Mouse (Mus musculus) ES-Bruce4 (cell line): ENCODE measurements around the gene Slc2a1. TPM values are rescaled to one million over a fixed set of nuclear protein-coding genes. Genes with fewer than 3 reads are reported as not detected.
A peak's percentile ranks its signal among the peaks of the same experiment; 100 is the strongest.

Experiments
- H3K27ac ChIP-seq: 2 replicates; pipeline ENCODE4 v1.5.1; 2012; ENCODE audit warnings: low read length, inconsistent platforms; ENCODE audit not compliant: insufficient read depth
- H3K27me3 ChIP-seq: 2 replicates; pipeline ENCODE4 v1.6.1; 2012; ENCODE audit warnings: mild to moderate bottlenecking, low read length, inconsistent platforms; ENCODE audit not compliant: control insufficient read depth, poor library complexity, insufficient read depth, severe bottlenecking
- H3K36me3 ChIP-seq: 2 replicates; pipeline ENCODE4 v1.6.1; 2012; ENCODE audit warnings: inconsistent platforms, mild to moderate bottlenecking, low read length, moderate library complexity; ENCODE audit not compliant: control insufficient read depth, poor library complexity, insufficient read depth, severe bottlenecking
- H3K4me1 ChIP-seq: one replicate; pipeline ENCODE4 v1.8.1; 2011; ENCODE audit warnings: low read length; ENCODE audit not compliant: control insufficient read depth, insufficient read depth
- H3K4me3 ChIP-seq: 2 replicates; pipeline ENCODE4 v1.5.1; 2011; ENCODE audit warnings: low read depth, mild to moderate bottlenecking, low read length
- H3K9ac ChIP-seq: 2 replicates; pipeline ENCODE4 v1.6.1; 2012; ENCODE audit warnings: low read depth, mild to moderate bottlenecking, inconsistent platforms; ENCODE audit not compliant: poor library complexity, severe bottlenecking
- H3K9me3 ChIP-seq: replicated peaks from 2 replicates; pipeline ENCODE4 v1.6.1; 2012; ENCODE audit warnings: mild to moderate bottlenecking, low read length, inconsistent platforms; ENCODE audit not compliant: control insufficient read depth, poor library complexity, insufficient read depth, severe bottlenecking
- CTCF ChIP-seq: IDR thresholded peaks from one replicate; pipeline ENCODE4 v1.8.1; 2011; ENCODE audit warnings: low read depth, low read length
- EP300 ChIP-seq: IDR thresholded peaks from 2 replicates; pipeline ENCODE4 v1.6.1; 2011; ENCODE audit warnings: low read depth, low read length; ENCODE audit not compliant: insufficient read depth
- POLR2A ChIP-seq: IDR thresholded peaks from one replicate; pipeline ENCODE4 v1.8.1; 2011; ENCODE audit warnings: low read length; ENCODE audit not compliant: insufficient read depth
- polyA plus RNA-seq: library from polyadenylated mRNA; stranded (reverse); fragments of >200 nt; gene quantifications from 2 replicates; pipeline ENCODE4 v1.2.4, GENCODE M21; 2011; ENCODE audit warnings: low read depth; ENCODE audit not compliant: missing spikeins, insufficient read depth, insufficient read length

Gene Slc2a1
- polyA plus RNA-seq, 1 experiment, result 682 TPM

- TF ChIP-seq EP300, result peak; percentile 36; the same call in 1 of the 2 replicates
- no peak for TF ChIP-seq CTCF
- TF ChIP-seq POLR2A, result peak; percentile 21
- H3K4me1 ChIP-seq, result peaks cover 5% of the 10 kb centered on the region
- H3K27me3 ChIP-seq, result no peaks in the 10 kb centered on the region
- H3K27ac ChIP-seq, result peak overlapping the region; percentile 85
- peak overlapping the region; percentile 39; the same call in 1 of the 2 replicates for H3K4me3 ChIP-seq
- no peak overlapping the region for H3K9ac ChIP-seq
- H3K36me3 ChIP-seq, result peaks cover 41% of the 10 kb centered on the region
- no peaks in the 10 kb centered on the region for H3K9me3 ChIP-seq
These were observed 29.7 kb downstream of the Slc2a1 start for GRCm38 (mm10) chr4:119138171-119138570.

DNA sequence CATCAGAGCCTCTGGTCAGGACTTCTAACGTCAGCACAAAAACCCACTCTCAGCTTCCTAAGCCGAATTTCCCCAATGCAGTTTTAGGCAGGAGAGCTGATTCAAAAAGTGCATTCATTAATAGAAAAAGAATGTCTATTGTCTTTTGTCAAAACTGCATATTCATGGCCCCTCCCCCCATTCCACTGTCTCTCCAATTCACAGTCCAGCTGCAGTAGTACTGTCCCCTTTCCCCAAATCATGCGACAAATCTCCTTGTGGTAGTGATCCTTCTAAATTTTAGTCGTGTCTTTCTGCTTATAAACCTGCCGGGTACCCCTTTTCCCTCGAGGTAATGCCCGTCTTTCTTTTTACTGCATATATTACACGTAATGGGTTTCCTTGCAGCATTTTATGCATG lies 30.3 kb downstream of the Slc2a1 start:
- peaks cover 5% of the 10 kb centered on the region for H3K4me1 ChIP-seq
- H3K36me3 ChIP-seq, result peaks cover 35% of the 10 kb centered on the region
- H3K9ac ChIP-seq, result no peak overlapping the region
- no peaks in the 10 kb centered on the region for H3K9me3 ChIP-seq
- H3K27ac ChIP-seq, result peak overlapping the region; percentile 38; the same call in 1 of the 2 replicates
- TF ChIP-seq EP300, result no peak
- TF ChIP-seq CTCF, result no peak
- peak; percentile 11 for TF ChIP-seq POLR2A
- H3K27me3 ChIP-seq, result no peaks in the 10 kb centered on the region
- no peak overlapping the region for H3K4me3 ChIP-seq

DNA sequence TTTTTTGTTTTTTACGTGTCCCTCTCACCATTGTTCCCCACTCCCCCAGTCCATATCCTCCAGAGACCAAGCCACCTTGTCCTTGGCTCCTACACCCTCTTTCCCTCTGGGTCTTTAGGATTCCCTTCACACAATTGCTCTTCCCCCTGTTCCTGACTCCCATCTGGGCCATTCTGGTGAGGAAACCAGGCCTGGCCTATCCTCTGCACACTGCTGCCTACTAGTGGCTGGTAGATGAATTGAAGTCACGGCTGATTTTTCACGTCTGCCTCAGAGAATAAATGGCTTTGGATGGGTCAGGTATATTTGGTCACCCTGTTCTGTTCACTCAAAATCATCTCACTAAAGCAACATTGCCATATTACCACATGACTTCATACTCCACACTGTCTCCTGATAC lies 31.6 kb downstream of the Slc2a1 start:
- no peak overlapping the region for H3K9ac ChIP-seq
- TF ChIP-seq CTCF (peak; percentile 94), POLR2A (no peak), EP300 (peak; percentile 62; the same call in 1 of the 2 replicates)
- H3K4me3 ChIP-seq, result no peak overlapping the region
- peaks cover 5% of the 10 kb centered on the region for H3K4me1 ChIP-seq
- H3K27ac ChIP-seq, result 0 out of 2 replicates have a peak overlapping the region, but pooled peaks have one; percentile 22
- H3K9me3 ChIP-seq, result no peaks in the 10 kb centered on the region
- peaks cover 23% of the 10 kb centered on the region for H3K36me3 ChIP-seq
- no peaks in the 10 kb centered on the region for H3K27me3 ChIP-seq

DNA sequence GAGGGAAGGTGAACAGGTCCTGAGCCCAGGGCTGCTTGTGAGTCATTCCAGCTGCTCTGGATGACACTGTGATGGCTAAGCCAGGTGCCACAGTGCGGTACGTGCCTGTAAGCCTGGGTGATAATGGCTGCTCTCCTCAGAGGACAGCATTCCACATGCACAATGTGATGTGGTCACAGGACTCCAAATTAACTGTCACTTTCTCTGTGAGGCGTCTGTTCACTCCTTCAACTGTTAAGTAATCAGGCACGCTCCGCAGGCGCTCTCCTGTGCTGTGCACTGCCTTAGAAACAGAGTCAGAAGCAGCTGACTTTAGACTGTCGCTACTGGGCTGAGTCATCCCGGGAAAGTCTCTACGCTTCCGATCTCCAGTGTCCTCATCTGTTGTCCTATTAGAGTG lies 32.7 kb downstream of the Slc2a1 start:
- Histone ChIP-seq H3K9ac (peak overlapping the region; percentile 23), H3K4me1 (peaks cover 5% of the 10 kb centered on the region), H3K27ac (peak overlapping the region; percentile 31), H3K27me3 (no peaks in the 10 kb centered on the region), H3K36me3 (peaks cover 12% of the 10 kb centered on the region), H3K4me3 (peak overlapping the region; percentile 4), H3K9me3 (no peaks in the 10 kb centered on the region)
- TF ChIP-seq EP300 (peak; percentile 97), CTCF (no peak), POLR2A (peak; percentile 36)

DNA sequence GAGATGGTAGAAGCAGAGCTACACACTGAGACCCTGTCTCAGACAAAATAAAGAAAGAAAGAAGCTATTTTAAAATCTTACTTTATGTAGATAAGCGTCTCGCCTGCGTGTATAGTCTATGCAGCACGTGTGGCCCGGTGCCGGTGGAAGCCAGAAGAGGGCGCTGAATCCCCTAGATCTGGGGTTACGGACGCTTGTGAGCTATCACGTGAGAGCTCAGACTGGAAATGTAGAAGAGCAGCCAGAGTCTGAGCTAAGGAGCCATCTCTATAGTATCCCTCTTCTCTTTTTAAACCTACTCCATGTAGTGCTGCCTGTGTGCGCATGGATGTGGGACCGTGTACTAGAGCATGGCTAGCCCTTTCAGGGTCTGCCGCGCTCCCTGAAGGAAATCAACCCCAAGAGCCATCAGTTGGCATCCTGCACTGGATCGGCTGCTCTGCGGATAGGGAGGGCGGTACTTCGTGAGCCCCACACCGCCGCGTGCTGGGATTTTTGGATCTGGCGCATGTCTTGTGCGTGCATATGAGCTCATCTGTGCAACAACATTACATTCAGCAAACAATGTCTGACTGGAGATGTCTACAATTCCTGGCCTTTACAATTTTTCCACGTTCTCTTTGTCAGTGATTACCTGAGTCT lies 33.8 kb downstream of the Slc2a1 start:
- TF ChIP-seq EP300, result peak; percentile 64; the same call in 1 of the 2 replicates
- peak; percentile 87 for TF ChIP-seq CTCF
- TF ChIP-seq POLR2A, result no peak
- 0 out of 2 replicates have a peak, but pooled peaks cover 1% of the 10 kb centered on the region for H3K36me3 ChIP-seq
- peak overlapping the region; percentile 23; the same call in 1 of the 2 replicates for H3K9ac ChIP-seq
- peaks cover 5% of the 10 kb centered on the region for H3K4me1 ChIP-seq
- H3K4me3 ChIP-seq, result peak overlapping the region; percentile 49
- H3K27ac ChIP-seq, result peak overlapping the region; percentile 31; the same call in 1 of the 2 replicates
- H3K27me3 ChIP-seq, result no peaks in the 10 kb centered on the region
- no peaks in the 10 kb centered on the region for H3K9me3 ChIP-seq

- Histone ChIP-seq H3K27me3 (no peaks in the 10 kb centered on the region), H3K27ac (no peak overlapping the region), H3K4me3 (no peak overlapping the region), H3K36me3 (no peaks in the 10 kb centered on the region), H3K9me3 (no peaks in the 10 kb centered on the region), H3K9ac (no peak overlapping the region), H3K4me1 (no peaks in the 10 kb centered on the region)
- no peak for TF ChIP-seq POLR2A
- TF ChIP-seq CTCF, result no peak
- TF ChIP-seq EP300, result no peak
These were observed 38.3 kb downstream of the Slc2a1 start for GRCm38 (mm10) chr4:119146816-119147215.
